Mouse (Mus musculus) limb, embryonic 12.5 days (tissue): ENCODE measurements around the gene Ppp1ca. TPM values are rescaled to one million over a fixed set of nuclear protein-coding genes. Genes with fewer than 3 reads are reported as not detected.

Source experiments
- ATAC-seq: fragments of 200-750 bp; cut with Nextera tagmentation; 2 replicates; pipeline ENCODE4 v1.8.0; 2017; ENCODE audit warnings: low read depth, moderate TSS enrichment; ENCODE audit not compliant: insufficient number of reproducible peaks, insufficient read depth, low FRiP score, low TSS enrichment
- H3K27ac ChIP-seq: fragments of 300-500 bp; sonication (generic); 2 replicates; pipeline ENCODE4 v1.5.1; 2016; ENCODE audit warnings: mild to moderate bottlenecking, moderate library complexity
- H3K27me3 ChIP-seq: fragments of 300-500 bp; sonication (generic); 2 replicates; pipeline ENCODE4 v1.6.1; 2016; ENCODE audit warnings: mild to moderate bottlenecking, moderate library complexity
- H3K36me3 ChIP-seq: fragments of 300-500 bp; sonication (generic); 2 replicates; pipeline ENCODE4 v1.6.1; 2016; ENCODE audit warnings: mild to moderate bottlenecking, moderate library complexity
- H3K4me1 ChIP-seq: fragments of 300-500 bp; sonication (generic); replicated peaks from 2 replicates; pipeline ENCODE4 v1.6.1; 2016
- H3K4me2 ChIP-seq: fragments of 300-500 bp; sonication (generic); 2 replicates; pipeline ENCODE4 v1.6.1; 2016; ENCODE audit warnings: mild to moderate bottlenecking, moderate library complexity
- H3K4me3 ChIP-seq: fragments of 300-500 bp; sonication (generic); replicated peaks from 2 replicates; pipeline ENCODE4 v1.5.1; 2016; ENCODE audit warnings: mild to moderate bottlenecking
- H3K9ac ChIP-seq: fragments of 300-500 bp; sonication (generic); replicated peaks from 2 replicates; pipeline ENCODE4 v1.6.1; 2016; ENCODE audit warnings: mild to moderate bottlenecking, moderate library complexity
- H3K9me3 ChIP-seq: fragments of 300-500 bp; sonication (generic); 2 replicates; pipeline ENCODE4 v1.6.1; 2016; ENCODE audit warnings: mild to moderate bottlenecking, moderate library complexity
- WGBS: fragments of 180-500 bp; shearing (Covaris S2); methylation state at CpG from one replicate; pipeline ENCODE4 v1.1.7; 2016; 5-methylcytosine and 5-hydroxymethylcytosine counted together
- polyA plus RNA-seq: library from polyadenylated mRNA; unstranded; fragments of >200 nt; fragmentation: Nextera tagmentation; extraction: Ambion mirVana; gene quantifications from 2 replicates; pipeline ENCODE4 v1.2.1, GENCODE M21; 2016

Ppp1ca gene
- polyA plus RNA-seq, 1 experiment from 2014 or later, result 845 TPM

GRCm38 (mm10) chr19:4169810-4170209, 22.1 kb upstream of the Ppp1ca start:
- Histone ChIP-seq H3K4me2 (peak overlapping the region; percentile 83), H3K4me3 (peak overlapping the region; percentile 46), H3K36me3 (no peaks in the 10 kb centered on the region), H3K9ac (peak overlapping the region; percentile 77), H3K9me3 (no peaks in the 10 kb centered on the region), H3K27me3 (0 out of 2 replicates have a peak, but pooled peaks cover 2% of the 10 kb centered on the region), H3K4me1 (peaks cover 16% of the 10 kb centered on the region), H3K27ac (peak overlapping the region; percentile 88)
- WGBS, result 8% methylated on average over 27 of the region's 27 CpGs
- ATAC-seq, result peak; percentile 38

- no peak for ATAC-seq
- WGBS, result 83% methylated on average over 10 of the region's 10 CpGs
- H3K4me3 ChIP-seq, result no peak overlapping the region
- no peak overlapping the region for H3K27ac ChIP-seq
- H3K9me3 ChIP-seq, result no peaks in the 10 kb centered on the region
- peaks cover 26% of the 10 kb centered on the region for H3K4me1 ChIP-seq
- H3K4me2 ChIP-seq, result no peak overlapping the region
- peaks cover 6% of the 10 kb centered on the region; the same call in 1 of the 2 replicates for H3K27me3 ChIP-seq
- peak overlapping the region; percentile 6; the same call in 1 of the 2 replicates for H3K9ac ChIP-seq
- H3K36me3 ChIP-seq, result no peaks in the 10 kb centered on the region
Measured at GRCm38 (mm10) chr19:4170723-4171392, 21.0 kb upstream of the Ppp1ca start.

GRCm38 (mm10) chr19:4171393-4172290, 20.2 kb upstream of the Ppp1ca start:
- no peak overlapping the region; the same call in 1 of the 2 replicates for H3K9ac ChIP-seq
- ATAC-seq, result no peak
- WGBS, result 70% methylated on average over 13 of the region's 13 CpGs
- no peak overlapping the region for H3K4me3 ChIP-seq
- H3K4me1 ChIP-seq, result peaks cover 27% of the 10 kb centered on the region
- no peaks in the 10 kb centered on the region for H3K36me3 ChIP-seq
- H3K9me3 ChIP-seq, result no peaks in the 10 kb centered on the region
- no peak overlapping the region for H3K4me2 ChIP-seq
- H3K27me3 ChIP-seq, result peaks cover 6% of the 10 kb centered on the region; the same call in 1 of the 2 replicates
- H3K27ac ChIP-seq, result no peak overlapping the region

GRCm38 (mm10) chr19:4172925-4173324, 18.9 kb upstream of the Ppp1ca start:
- H3K27me3 ChIP-seq, result peaks cover 6% of the 10 kb centered on the region; the same call in 1 of the 2 replicates
- ATAC-seq, result no peak
- no peak overlapping the region for H3K9ac ChIP-seq

GRCm38 (mm10) chr19:4175368-4175947, 16.4 kb upstream of the Ppp1ca start, which contains the start of gene Carns1:
Carns1 (minus strand) TSS chr19:4175479.
- no peak within 1 kb of the TSS for H3K27ac ChIP-seq
- peak within 1 kb of the TSS; percentile 24 for H3K4me3 ChIP-seq
- peak within 1 kb of the TSS; percentile 60 for H3K9ac ChIP-seq
- 3% methylated on average over 11 of the region's 11 CpGs for WGBS
- ATAC-seq, result peak; percentile 49
- H3K36me3 ChIP-seq, result no peaks in the 10 kb centered on the region
- H3K4me2 ChIP-seq, result peak within 1 kb of the TSS; percentile 49
- H3K4me1 ChIP-seq, result peaks cover 19% of the 10 kb centered on the region
- H3K27me3 ChIP-seq, result peaks cover 6% of the 10 kb centered on the region; the same call in 1 of the 2 replicates
- no peaks in the 10 kb centered on the region for H3K9me3 ChIP-seq

More at GRCm38 (mm10) chr19:4172925-4173324, 18.9 kb upstream of the Ppp1ca start:
- Histone ChIP-seq H3K4me2 (no peak overlapping the region), H3K9me3 (no peaks in the 10 kb centered on the region), H3K4me3 (no peak overlapping the region), H3K36me3 (no peaks in the 10 kb centered on the region), H3K27ac (no peak overlapping the region), H3K4me1 (peaks cover 27% of the 10 kb centered on the region)
- 54% methylated on average over 11 of the region's 11 CpGs for WGBS

- H3K27ac ChIP-seq, result no peak overlapping the region
- no peaks in the 10 kb centered on the region for H3K27me3 ChIP-seq
- ATAC-seq, result no peak
- no peaks in the 10 kb centered on the region for H3K9me3 ChIP-seq
- 86% methylated on average over 7 of the region's 7 CpGs for WGBS
- no peak overlapping the region for H3K4me3 ChIP-seq
- H3K9ac ChIP-seq, result no peak overlapping the region
- H3K36me3 ChIP-seq, result no peaks in the 10 kb centered on the region
- peaks cover 14% of the 10 kb centered on the region for H3K4me1 ChIP-seq
- no peak overlapping the region for H3K4me2 ChIP-seq
Measured at GRCm38 (mm10) chr19:4180411-4180810, 11.5 kb upstream of the Ppp1ca start.

GRCm38 (mm10) chr19:4181892-4182291, 10.0 kb upstream of the Ppp1ca start:
- no peaks in the 10 kb centered on the region for H3K27me3 ChIP-seq
- H3K4me2 ChIP-seq, result no peak overlapping the region
- no peak overlapping the region for H3K4me3 ChIP-seq
- peaks cover 13% of the 10 kb centered on the region for H3K4me1 ChIP-seq
- no peaks in the 10 kb centered on the region for H3K9me3 ChIP-seq
- ATAC-seq, result no peak
- WGBS, result 50% methylated on average over 3 of the region's 3 CpGs
- H3K27ac ChIP-seq, result no peak overlapping the region
- no peaks in the 10 kb centered on the region for H3K36me3 ChIP-seq
- no peak overlapping the region for H3K9ac ChIP-seq

GRCm38 (mm10) chr19:4183689-4184088, 8.2 kb upstream of the Ppp1ca start:
- Histone ChIP-seq H3K9me3 (no peaks in the 10 kb centered on the region), H3K27me3 (no peaks in the 10 kb centered on the region), H3K4me3 (no peak overlapping the region), H3K4me1 (peaks cover 13% of the 10 kb centered on the region), H3K36me3 (no peaks in the 10 kb centered on the region), H3K4me2 (no peak overlapping the region), H3K27ac (no peak overlapping the region), H3K9ac (no peak overlapping the region)
- ATAC-seq, result no peak
- WGBS, result 87% methylated on average over 2 of the region's 2 CpGs

GRCm38 (mm10) chr19:4184976-4185975, 6.6 kb upstream of the Ppp1ca start:
- Histone ChIP-seq H3K27me3 (no peaks in the 10 kb centered on the region), H3K4me2 (no peak overlapping the region), H3K4me3 (no peak overlapping the region), H3K4me1 (peaks cover 13% of the 10 kb centered on the region), H3K9me3 (no peaks in the 10 kb centered on the region), H3K27ac (peak overlapping the region; percentile 35), H3K36me3 (no peaks in the 10 kb centered on the region), H3K9ac (peak overlapping the region; percentile 40)
- 68% methylated on average over 15 of the region's 15 CpGs for WGBS
- ATAC-seq, result no peak

- Histone ChIP-seq H3K27me3 (no peaks in the 10 kb centered on the region), H3K9me3 (no peaks in the 10 kb centered on the region), H3K4me3 (no peak overlapping the region), H3K36me3 (no peaks in the 10 kb centered on the region), H3K4me2 (no peak overlapping the region), H3K4me1 (peaks cover 22% of the 10 kb centered on the region), H3K27ac (no peak overlapping the region), H3K9ac (no peak overlapping the region)
- no peak for ATAC-seq
- WGBS, result 63% methylated on average over 3 of the region's 3 CpGs
Measured at GRCm38 (mm10) chr19:4187303-4187702, 4.6 kb upstream of the Ppp1ca start.
